Mouse (Mus musculus): ENCODE data around the gene Prkcd. TPM values are rescaled to one million over a fixed set of nuclear protein-coding genes. Genes with fewer than 3 reads are reported as not detected.
A peak's percentile ranks its signal among the peaks of the same experiment; 100 is the strongest.

Gene Prkcd
- polyA plus RNA-seq, 1 experiment, result 80.6 TPM

- Histone ChIP-seq H3K36me3 (ENCODE audit: control insufficient read depth, insufficient read depth, low read length) (no peaks in the 10 kb centered on the region), H3K27ac (ENCODE audit: insufficient read depth, low read depth, low read length) (no peak overlapping the region), H3K4me3 (ENCODE audit: insufficient read depth, low read depth, low read length) (no peak overlapping the region), H3K4me1 (ENCODE audit: control insufficient read depth, insufficient read depth, low read length) (peaks cover 29% of the 10 kb centered on the region), H3K27me3 (replicated peaks; ENCODE audit: control insufficient read depth, insufficient read depth, low read length) (no peaks in the 10 kb centered on the region)
- WGBS, result 58% methylated on average over 5 of the region's 5 CpGs
- TF ChIP-seq POLR2A (IDR thresholded peaks at IDR 0.05; ENCODE audit: low read depth, low read length) (no peak), CTCF (conservative IDR thresholded peaks at IDR 0.05; ENCODE audit: insufficient read depth, insufficient read length, low read depth, low read length) (no peak)
- DNase-seq, result peak; percentile 63
Measured at GRCm38 (mm10) chr14:30628235-30628634, 2.2 kb upstream of the Prkcd start.

GRCm38 (mm10) chr14:30626756-30627742 is 1.0 kb upstream of the Prkcd start:
- no peak for DNase-seq
- WGBS, result 57% methylated on average over 12 of the region's 12 CpGs
- no peaks in the 10 kb centered on the region for H3K36me3 ChIP-seq (ENCODE audit: control insufficient read depth, insufficient read depth, low read length)
- no peaks in the 10 kb centered on the region for H3K27me3 ChIP-seq (replicated peaks; ENCODE audit: control insufficient read depth, insufficient read depth, low read length)
- H3K27ac ChIP-seq (ENCODE audit: insufficient read depth, low read depth, low read length), result peak overlapping the region; percentile 81; the same call in 1 of the 2 replicates
- TF ChIP-seq POLR2A (IDR thresholded peaks at IDR 0.05; ENCODE audit: low read depth, low read length), result no peak
- TF ChIP-seq CTCF (conservative IDR thresholded peaks at IDR 0.05; ENCODE audit: insufficient read depth, insufficient read length, low read depth, low read length), result no peak
- H3K4me1 ChIP-seq (ENCODE audit: control insufficient read depth, insufficient read depth, low read length), result peaks cover 31% of the 10 kb centered on the region
- peak overlapping the region; percentile 88 for H3K4me3 ChIP-seq (ENCODE audit: insufficient read depth, low read depth, low read length)

GRCm38 (mm10) chr14:30625131-30625807 is 741 bp downstream of the Prkcd start:
- Histone ChIP-seq H3K27me3 (replicated peaks; ENCODE audit: control insufficient read depth, insufficient read depth, low read length) (no peaks in the 10 kb centered on the region), H3K4me1 (ENCODE audit: control insufficient read depth, insufficient read depth, low read length) (peaks cover 26% of the 10 kb centered on the region), H3K36me3 (ENCODE audit: control insufficient read depth, insufficient read depth, low read length) (no peaks in the 10 kb centered on the region), H3K4me3 (ENCODE audit: insufficient read depth, low read depth, low read length) (peak overlapping the region; percentile 88), H3K27ac (ENCODE audit: insufficient read depth, low read depth, low read length) (peak overlapping the region; percentile 62)
- WGBS, result under 1% methylated on average over 39 of the region's 39 CpGs
- no peak for TF ChIP-seq POLR2A (IDR thresholded peaks at IDR 0.05; ENCODE audit: low read depth, low read length)
- no peak for TF ChIP-seq CTCF (conservative IDR thresholded peaks at IDR 0.05; ENCODE audit: insufficient read depth, insufficient read length, low read depth, low read length)
- peak; percentile 66 for DNase-seq

- Histone ChIP-seq H3K27ac (ENCODE audit: insufficient read depth, low read depth, low read length) (no peak overlapping the region), H3K4me3 (ENCODE audit: insufficient read depth, low read depth, low read length) (peak overlapping the region; percentile 88; the same call in 1 of the 2 replicates), H3K4me1 (ENCODE audit: control insufficient read depth, insufficient read depth, low read length) (peaks cover 22% of the 10 kb centered on the region; the same call in 1 of the 2 replicates), H3K27me3 (replicated peaks; ENCODE audit: control insufficient read depth, insufficient read depth, low read length) (no peaks in the 10 kb centered on the region), H3K36me3 (ENCODE audit: control insufficient read depth, insufficient read depth, low read length) (no peaks in the 10 kb centered on the region)
- 34% methylated on average over 8 of the region's 8 CpGs for WGBS
- no peak for DNase-seq
- no peak for TF ChIP-seq POLR2A (IDR thresholded peaks at IDR 0.05; ENCODE audit: low read depth, low read length)
- peak; percentile 31; the same call in 1 of the 2 replicates for TF ChIP-seq CTCF (conservative IDR thresholded peaks at IDR 0.05; ENCODE audit: insufficient read depth, insufficient read length, low read depth, low read length)
Measured at GRCm38 (mm10) chr14:30624277-30624721, 1.7 kb downstream of the Prkcd start.

GRCm38 (mm10) chr14:30622556-30622955 is 3.5 kb downstream of the Prkcd start:
- Histone ChIP-seq H3K27ac (ENCODE audit: insufficient read depth, low read depth, low read length) (peak overlapping the region; percentile 27), H3K4me1 (ENCODE audit: control insufficient read depth, insufficient read depth, low read length) (peaks cover 22% of the 10 kb centered on the region; the same call in 1 of the 2 replicates), H3K4me3 (ENCODE audit: insufficient read depth, low read depth, low read length) (no peak overlapping the region), H3K27me3 (replicated peaks; ENCODE audit: control insufficient read depth, insufficient read depth, low read length) (no peaks in the 10 kb centered on the region), H3K36me3 (ENCODE audit: control insufficient read depth, insufficient read depth, low read length) (no peaks in the 10 kb centered on the region)
- DNase-seq, result no peak
- TF ChIP-seq CTCF (conservative IDR thresholded peaks at IDR 0.05; ENCODE audit: insufficient read depth, insufficient read length, low read depth, low read length), result no peak
- TF ChIP-seq POLR2A (IDR thresholded peaks at IDR 0.05; ENCODE audit: low read depth, low read length), result no peak
- 73% methylated on average over 8 of the region's 8 CpGs for WGBS

GRCm38 (mm10) chr14:30622130-30622529 is 3.9 kb downstream of the Prkcd start:
- WGBS, result 37% methylated on average over 7 of the region's 7 CpGs
- Histone ChIP-seq H3K4me3 (ENCODE audit: insufficient read depth, low read depth, low read length) (no peak overlapping the region), H3K36me3 (ENCODE audit: control insufficient read depth, insufficient read depth, low read length) (no peaks in the 10 kb centered on the region), H3K27ac (ENCODE audit: insufficient read depth, low read depth, low read length) (peak overlapping the region; percentile 27), H3K4me1 (ENCODE audit: control insufficient read depth, insufficient read depth, low read length) (peaks cover 22% of the 10 kb centered on the region; the same call in 1 of the 2 replicates), H3K27me3 (replicated peaks; ENCODE audit: control insufficient read depth, insufficient read depth, low read length) (no peaks in the 10 kb centered on the region)
- peak; percentile 90 for DNase-seq
- no peak for TF ChIP-seq CTCF (conservative IDR thresholded peaks at IDR 0.05; ENCODE audit: insufficient read depth, insufficient read length, low read depth, low read length)
- TF ChIP-seq POLR2A (IDR thresholded peaks at IDR 0.05; ENCODE audit: low read depth, low read length), result no peak

All from kidney, adult 2 months (tissue).